Mouse (Mus musculus): ENCODE measurements at regions not wholly inside any gene's neighbourhood (a gene's known extent, or its start where the extent isn't known, plus 50 kb on each side); places are given as distances from the start of the nearest gene placed in this dataset.

DNA sequence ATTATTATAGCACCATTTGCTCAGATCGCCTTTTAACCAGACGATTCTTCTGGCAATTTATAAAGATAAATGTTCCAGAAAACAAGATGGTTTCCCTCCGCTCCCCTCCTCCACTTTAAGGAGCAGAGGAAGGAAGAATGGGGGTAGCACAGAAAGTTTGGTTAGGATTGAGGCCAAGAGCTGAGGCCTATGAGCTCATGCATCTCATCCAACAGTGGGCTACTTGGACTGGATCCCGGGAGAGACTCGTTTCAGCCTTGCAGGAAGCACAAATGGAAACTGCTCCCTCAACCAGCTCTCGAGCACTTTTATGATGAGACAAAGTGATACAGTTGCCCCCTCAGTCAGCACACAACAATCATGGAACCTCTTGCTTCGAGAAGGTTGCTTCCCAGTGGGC, 97.9 kb upstream of the Irx3 start:
- H3K4me2 ChIP-seq (ENCODE audit: low read depth, low read length), result no peak overlapping the region
- H3K4me3 ChIP-seq (ENCODE audit: low read depth, low read length), result no peak overlapping the region
- no peaks in the 10 kb centered on the region for H3K27me3 ChIP-seq (ENCODE audit: insufficient read depth, low read length)
- no peak overlapping the region for H3K27ac ChIP-seq (ENCODE audit: low read depth)
- DNase-seq, result no peak
- no peak for TF ChIP-seq CTCF (IDR thresholded peaks at IDR 0.05; ENCODE audit: low read depth)
- no peak for TF ChIP-seq EP300 (IDR thresholded peaks at IDR 0.05; ENCODE audit: low read depth)
- no peaks in the 10 kb centered on the region for H3K9me3 ChIP-seq (ENCODE audit: low read length)
- WGBS (ENCODE audit: insufficient replicate concordance), result 71% methylated on average over 7 of the region's 7 CpGs
- no peaks in the 10 kb centered on the region for H3K4me1 ChIP-seq (ENCODE audit: insufficient read depth)
- ATAC-seq, result no peak
- H3K36me3 ChIP-seq (replicated peaks; ENCODE audit: insufficient read depth, low read length), result no peaks in the 10 kb centered on the region
- no peak overlapping the region for H3K9ac ChIP-seq (replicated peaks)

DNA sequence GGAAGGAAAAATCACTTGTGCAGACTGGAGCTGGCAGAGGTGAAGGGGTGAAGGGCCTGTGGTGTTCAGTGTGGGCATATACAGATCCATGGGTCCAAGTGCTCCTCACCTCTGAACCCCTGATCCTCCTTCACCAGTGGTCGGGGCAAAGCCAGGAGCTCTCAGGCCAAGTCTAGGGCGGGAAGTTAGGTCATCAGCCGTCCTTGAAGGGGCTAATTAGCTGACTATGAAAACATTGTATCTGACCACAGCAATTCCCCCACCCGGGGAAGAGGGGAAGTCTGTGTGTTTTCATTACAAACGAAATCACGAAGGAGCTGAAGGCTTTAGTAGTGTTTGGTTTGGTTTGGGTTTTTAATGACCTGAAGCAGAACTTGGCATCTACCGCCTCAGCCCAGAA, 95.5 kb upstream of the Irx3 start:
- 41% methylated on average over 7 of the region's 7 CpGs for WGBS (ENCODE audit: insufficient replicate concordance)
- Histone ChIP-seq H3K27ac (ENCODE audit: low read depth) (no peak overlapping the region), H3K36me3 (replicated peaks; ENCODE audit: insufficient read depth, low read length) (no peaks in the 10 kb centered on the region), H3K4me3 (ENCODE audit: low read depth, low read length) (no peak overlapping the region), H3K9ac (replicated peaks) (no peak overlapping the region), H3K4me2 (ENCODE audit: low read depth, low read length) (no peak overlapping the region), H3K27me3 (ENCODE audit: insufficient read depth, low read length) (no peaks in the 10 kb centered on the region), H3K9me3 (ENCODE audit: low read length) (no peaks in the 10 kb centered on the region), H3K4me1 (ENCODE audit: insufficient read depth) (no peaks in the 10 kb centered on the region)
- TF ChIP-seq EP300 (IDR thresholded peaks at IDR 0.05; ENCODE audit: low read depth), result no peak
- DNase-seq, result no peak
- ATAC-seq, result no peak

DNA sequence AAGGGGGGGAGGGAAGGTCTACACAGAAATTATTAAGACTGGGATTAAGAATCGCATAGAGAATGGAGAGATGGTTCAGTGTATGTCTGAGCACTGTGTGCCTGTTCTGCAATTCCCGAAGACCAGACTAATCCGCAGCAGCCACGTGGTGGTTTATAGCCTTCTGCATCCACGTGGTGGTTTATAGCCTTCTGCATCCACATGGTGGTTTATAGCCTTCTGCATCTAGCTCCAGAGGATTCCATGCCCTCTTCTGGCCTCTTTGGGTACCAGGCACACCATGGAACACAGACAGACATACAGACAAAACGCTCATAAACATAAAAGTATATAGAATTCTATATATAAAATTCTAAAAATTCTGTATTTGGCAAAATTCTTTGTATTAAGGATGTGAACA, 94.1 kb upstream of the Irx3 start:
- Histone ChIP-seq H3K4me3 (ENCODE audit: low read depth, low read length) (no peak overlapping the region), H3K4me2 (ENCODE audit: low read depth, low read length) (no peak overlapping the region), H3K9ac (replicated peaks) (no peak overlapping the region), H3K27ac (ENCODE audit: low read depth) (no peak overlapping the region), H3K36me3 (replicated peaks; ENCODE audit: insufficient read depth, low read length) (no peaks in the 10 kb centered on the region), H3K27me3 (ENCODE audit: insufficient read depth, low read length) (no peaks in the 10 kb centered on the region), H3K9me3 (ENCODE audit: low read length) (no peaks in the 10 kb centered on the region), H3K4me1 (ENCODE audit: insufficient read depth) (no peaks in the 10 kb centered on the region)
- no peak for ATAC-seq
- TF ChIP-seq EP300 (IDR thresholded peaks at IDR 0.05; ENCODE audit: low read depth), result no peak
- TF ChIP-seq CTCF (IDR thresholded peaks at IDR 0.05; ENCODE audit: low read depth), result no peak
- 48% methylated on average over 6 of the region's 6 CpGs for WGBS (ENCODE audit: insufficient replicate concordance)
- no peak for DNase-seq

DNA sequence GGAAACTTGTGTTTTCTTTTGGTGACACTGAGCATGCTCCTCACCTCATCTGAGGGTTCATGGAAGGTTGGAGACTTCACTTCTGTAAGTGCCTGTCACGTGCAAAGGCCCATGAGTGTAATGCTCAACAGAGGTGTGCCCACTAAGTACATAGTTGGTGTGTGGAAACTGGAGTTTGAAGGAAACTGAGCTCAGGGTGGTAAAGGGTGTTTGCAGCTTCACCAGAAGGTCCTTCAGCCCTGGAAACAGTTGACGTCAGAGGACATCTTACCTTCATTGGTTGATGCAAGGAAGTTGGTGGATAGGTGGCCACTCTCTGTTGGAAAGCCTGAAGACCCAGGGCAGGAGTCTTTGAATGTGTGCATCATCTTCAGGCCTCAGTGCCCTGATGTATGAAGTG, 83.0 kb upstream of the Irx3 start:
- Histone ChIP-seq H3K27me3 (ENCODE audit: insufficient read depth, low read length) (no peaks in the 10 kb centered on the region), H3K36me3 (replicated peaks; ENCODE audit: insufficient read depth, low read length) (no peaks in the 10 kb centered on the region), H3K4me3 (ENCODE audit: low read depth, low read length) (no peak overlapping the region), H3K9ac (replicated peaks) (no peak overlapping the region), H3K4me2 (ENCODE audit: low read depth, low read length) (no peak overlapping the region), H3K27ac (ENCODE audit: low read depth) (no peak overlapping the region), H3K9me3 (ENCODE audit: low read length) (no peaks in the 10 kb centered on the region), H3K4me1 (ENCODE audit: insufficient read depth) (no peaks in the 10 kb centered on the region)
- ATAC-seq (no peak), DNase-seq (no peak)
- TF ChIP-seq CTCF (IDR thresholded peaks at IDR 0.05; ENCODE audit: low read depth) (no peak), EP300 (IDR thresholded peaks at IDR 0.05; ENCODE audit: low read depth) (no peak)
- 61% methylated on average over 2 of the region's 2 CpGs for WGBS (ENCODE audit: insufficient replicate concordance)

DNA sequence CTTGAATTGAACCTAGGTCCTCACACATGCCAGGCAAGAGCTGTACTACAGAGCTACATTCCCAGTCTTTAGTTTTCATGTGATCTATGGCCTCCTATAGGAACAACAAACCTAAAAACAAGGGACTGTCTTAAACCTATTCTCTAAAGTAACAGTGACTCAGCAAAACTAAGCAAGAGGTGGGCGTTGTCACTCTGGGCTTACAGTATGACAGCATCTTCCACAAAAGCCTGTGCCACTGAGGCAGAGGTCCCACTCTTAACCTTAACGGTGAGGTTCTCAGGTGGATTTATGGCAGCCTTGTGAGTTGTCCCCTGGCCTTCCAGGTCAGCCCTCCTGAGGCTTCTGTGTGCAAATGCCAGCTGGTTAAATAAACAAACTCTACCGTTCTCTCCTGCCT, 82.5 kb upstream of the Irx3 start:
- H3K4me2 ChIP-seq (ENCODE audit: low read depth, low read length), result no peak overlapping the region
- H3K9me3 ChIP-seq (ENCODE audit: low read length), result no peaks in the 10 kb centered on the region
- no peaks in the 10 kb centered on the region for H3K27me3 ChIP-seq (ENCODE audit: insufficient read depth, low read length)
- H3K9ac ChIP-seq (replicated peaks), result no peak overlapping the region
- H3K27ac ChIP-seq (ENCODE audit: low read depth), result no peak overlapping the region
- ATAC-seq (no peak), DNase-seq (no peak)
- H3K4me1 ChIP-seq (ENCODE audit: insufficient read depth), result no peaks in the 10 kb centered on the region
- 43% methylated on average over 3 of the region's 3 CpGs for WGBS (ENCODE audit: insufficient replicate concordance)
- no peak overlapping the region for H3K4me3 ChIP-seq (ENCODE audit: low read depth, low read length)
- no peak for TF ChIP-seq EP300 (IDR thresholded peaks at IDR 0.05; ENCODE audit: low read depth)
- TF ChIP-seq CTCF (IDR thresholded peaks at IDR 0.05; ENCODE audit: low read depth), result no peak
- H3K36me3 ChIP-seq (replicated peaks; ENCODE audit: insufficient read depth, low read length), result no peaks in the 10 kb centered on the region

DNA sequence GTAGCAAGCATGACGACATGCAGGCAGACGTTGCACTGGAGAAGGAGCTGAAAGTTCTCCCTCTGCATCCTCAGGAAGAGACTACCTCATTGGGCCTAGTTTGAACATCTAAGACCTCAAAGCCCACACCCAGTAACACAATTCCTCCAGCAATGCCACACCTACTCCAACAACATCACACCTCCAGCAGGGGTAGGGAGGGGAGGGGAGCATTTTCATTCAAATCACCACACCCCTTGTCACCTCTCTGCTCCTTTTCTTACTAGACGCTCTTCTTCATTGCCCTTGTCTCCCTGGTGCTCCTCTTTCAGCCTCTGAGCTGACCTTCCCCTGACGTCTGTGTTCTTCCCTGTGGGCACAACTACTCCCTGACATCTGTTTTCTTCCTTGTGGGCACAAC, 81.1 kb upstream of the Irx3 start:
- ATAC-seq (no peak), DNase-seq (no peak)
- no peaks in the 10 kb centered on the region for H3K4me1 ChIP-seq (ENCODE audit: insufficient read depth)
- H3K36me3 ChIP-seq (replicated peaks; ENCODE audit: insufficient read depth, low read length), result no peaks in the 10 kb centered on the region
- H3K9ac ChIP-seq (replicated peaks), result no peak overlapping the region
- no peaks in the 10 kb centered on the region for H3K9me3 ChIP-seq (ENCODE audit: low read length)
- H3K4me3 ChIP-seq (ENCODE audit: low read depth, low read length), result no peak overlapping the region
- H3K27me3 ChIP-seq (ENCODE audit: insufficient read depth, low read length), result peaks cover 3% of the 10 kb centered on the region; the same call in 1 of the 2 replicates
- 56% methylated on average over 4 of the region's 4 CpGs for WGBS (ENCODE audit: insufficient replicate concordance)
- H3K4me2 ChIP-seq (ENCODE audit: low read depth, low read length), result no peak overlapping the region
- no peak overlapping the region for H3K27ac ChIP-seq (ENCODE audit: low read depth)
- TF ChIP-seq EP300 (IDR thresholded peaks at IDR 0.05; ENCODE audit: low read depth) (no peak), CTCF (IDR thresholded peaks at IDR 0.05; ENCODE audit: low read depth) (no peak)

DNA sequence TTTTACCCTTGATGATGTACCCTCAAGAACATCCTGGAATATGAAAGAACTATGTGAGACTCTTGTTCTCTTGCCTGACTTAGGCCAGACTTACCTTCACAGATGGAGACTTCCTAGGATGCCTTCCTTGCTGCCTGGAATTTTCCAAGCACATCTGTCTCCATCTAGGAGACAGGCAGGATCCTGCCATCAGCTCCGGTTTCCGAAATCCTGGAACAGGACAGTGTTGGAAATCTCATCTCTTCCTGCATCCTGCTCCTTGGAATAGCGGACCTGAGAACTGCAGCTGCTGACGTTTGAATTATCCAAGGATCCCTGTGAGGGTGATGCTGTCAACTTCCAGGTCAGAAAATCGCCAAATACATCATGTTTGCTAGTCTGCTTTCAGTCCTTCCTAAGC, 77.0 kb upstream of the Irx3 start:
- DNase-seq (no peak), ATAC-seq (no peak)
- Histone ChIP-seq H3K4me2 (ENCODE audit: low read depth, low read length) (no peak overlapping the region), H3K4me1 (ENCODE audit: insufficient read depth) (no peaks in the 10 kb centered on the region), H3K9me3 (ENCODE audit: low read length) (no peaks in the 10 kb centered on the region), H3K4me3 (ENCODE audit: low read depth, low read length) (no peak overlapping the region), H3K9ac (replicated peaks) (no peak overlapping the region), H3K27me3 (ENCODE audit: insufficient read depth, low read length) (peaks cover 3% of the 10 kb centered on the region; the same call in 1 of the 2 replicates), H3K36me3 (replicated peaks; ENCODE audit: insufficient read depth, low read length) (no peaks in the 10 kb centered on the region), H3K27ac (ENCODE audit: low read depth) (no peak overlapping the region)
- TF ChIP-seq EP300 (IDR thresholded peaks at IDR 0.05; ENCODE audit: low read depth) (no peak), CTCF (IDR thresholded peaks at IDR 0.05; ENCODE audit: low read depth) (no peak)
- WGBS (ENCODE audit: insufficient replicate concordance), result 50% methylated on average over 5 of the region's 5 CpGs

Data from liver, postnatal 0 days (tissue).